Mouse (Mus musculus): ENCODE measurements around the gene Cdk4.
A peak's percentile ranks its signal among the peaks of the same experiment; 100 is the strongest.

Cdk4 gene

DNA sequence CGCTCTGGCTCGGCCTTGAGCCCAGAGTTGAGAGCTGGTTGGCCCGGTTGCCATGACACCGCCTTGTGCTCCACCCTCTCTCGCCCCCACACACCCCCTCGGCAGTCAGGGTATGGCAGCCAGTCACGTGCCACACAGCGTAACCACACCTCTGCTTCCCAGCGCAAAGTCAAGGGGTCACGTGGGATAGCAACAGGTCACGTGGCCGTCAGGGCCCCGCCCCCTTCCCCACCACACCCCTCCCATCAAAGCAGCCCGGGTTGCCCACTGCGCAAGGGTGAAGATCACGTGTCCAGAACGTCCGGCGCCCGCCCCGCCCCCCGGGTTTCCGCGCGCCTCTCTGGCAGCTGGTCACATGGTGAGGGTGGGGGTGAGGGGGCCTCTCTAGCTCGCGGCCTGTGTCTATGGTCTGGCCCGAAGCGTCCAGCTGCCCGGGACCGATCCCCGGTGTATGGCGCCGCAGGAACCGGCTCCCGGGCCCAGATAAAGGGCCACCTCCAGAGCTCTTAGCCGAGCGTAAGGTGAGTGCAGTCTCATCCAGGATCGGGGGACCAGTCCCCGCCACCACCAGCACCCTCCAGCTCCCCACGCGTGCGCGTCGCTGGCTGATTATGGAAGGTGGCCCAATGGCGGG lies at the start of gene Cdk4:
Gene Cdk4 (plus strand): TSS at position 296 of the 634 bp plus-strand sequence.
- peak; percentile 99 for DNase-seq

DNA sequence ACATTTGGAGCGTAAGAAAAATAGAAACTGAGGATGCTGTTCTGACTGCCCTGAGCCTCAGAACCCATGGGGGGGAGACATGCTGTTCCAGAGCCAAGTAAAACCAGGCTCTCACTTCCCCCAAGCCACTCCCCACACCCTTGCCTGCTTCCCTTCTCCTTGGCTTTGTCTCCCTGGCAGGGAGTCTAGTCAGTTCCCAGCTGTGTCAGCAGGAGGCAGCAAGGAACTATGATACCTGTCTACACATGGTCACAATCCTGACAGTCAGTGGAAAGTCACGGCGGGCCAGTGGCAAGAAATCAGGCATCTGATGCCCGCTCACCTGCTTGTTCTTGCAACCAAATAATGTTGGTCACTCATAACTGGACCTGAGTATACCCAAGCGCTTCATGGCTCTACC lies 46.8 kb upstream of the Cdk4 start:
- peak; percentile 60 for DNase-seq

DNA sequence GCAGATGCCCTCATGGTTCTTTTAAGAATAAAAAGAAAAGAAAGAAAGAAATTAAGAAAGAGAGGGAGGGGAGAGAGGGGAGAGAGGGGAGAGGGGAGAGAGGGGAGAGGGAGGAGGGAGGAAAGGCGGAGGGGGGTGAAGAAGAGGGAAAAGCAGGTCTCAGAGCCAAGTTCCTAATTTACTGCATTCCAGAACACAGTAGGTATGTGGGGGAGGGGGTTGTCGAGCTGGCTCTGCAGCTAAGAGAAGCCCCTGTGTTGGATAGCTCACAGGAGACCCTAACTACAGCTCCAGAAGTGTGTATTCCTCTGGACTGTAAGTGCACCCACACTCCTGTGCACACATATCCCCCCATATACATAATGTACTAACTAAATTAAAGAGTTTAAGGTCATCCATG lies 46.3 kb upstream of the Cdk4 start:
- no peak for DNase-seq

DNA sequence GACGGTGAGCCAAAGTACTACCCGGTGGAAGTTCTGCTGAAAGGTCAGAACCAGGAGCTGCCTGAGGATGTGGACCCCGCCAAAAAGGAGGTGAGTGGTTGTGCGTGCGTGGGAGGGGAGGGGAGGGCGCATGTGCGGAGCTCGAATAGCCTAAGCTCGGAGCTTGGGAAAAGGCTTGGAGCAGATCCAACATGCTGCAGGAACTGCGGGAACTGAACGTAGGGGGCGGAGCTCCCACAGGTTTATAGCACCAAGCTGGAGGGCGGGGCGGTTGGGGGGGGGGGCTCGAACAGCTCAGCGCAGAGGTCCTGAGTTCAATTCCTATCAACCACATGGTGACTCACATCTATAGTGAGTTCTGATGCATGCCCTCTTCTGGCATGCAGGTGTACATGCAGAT lies 44.9 kb upstream of the Cdk4 start:
- no peak for DNase-seq

DNA sequence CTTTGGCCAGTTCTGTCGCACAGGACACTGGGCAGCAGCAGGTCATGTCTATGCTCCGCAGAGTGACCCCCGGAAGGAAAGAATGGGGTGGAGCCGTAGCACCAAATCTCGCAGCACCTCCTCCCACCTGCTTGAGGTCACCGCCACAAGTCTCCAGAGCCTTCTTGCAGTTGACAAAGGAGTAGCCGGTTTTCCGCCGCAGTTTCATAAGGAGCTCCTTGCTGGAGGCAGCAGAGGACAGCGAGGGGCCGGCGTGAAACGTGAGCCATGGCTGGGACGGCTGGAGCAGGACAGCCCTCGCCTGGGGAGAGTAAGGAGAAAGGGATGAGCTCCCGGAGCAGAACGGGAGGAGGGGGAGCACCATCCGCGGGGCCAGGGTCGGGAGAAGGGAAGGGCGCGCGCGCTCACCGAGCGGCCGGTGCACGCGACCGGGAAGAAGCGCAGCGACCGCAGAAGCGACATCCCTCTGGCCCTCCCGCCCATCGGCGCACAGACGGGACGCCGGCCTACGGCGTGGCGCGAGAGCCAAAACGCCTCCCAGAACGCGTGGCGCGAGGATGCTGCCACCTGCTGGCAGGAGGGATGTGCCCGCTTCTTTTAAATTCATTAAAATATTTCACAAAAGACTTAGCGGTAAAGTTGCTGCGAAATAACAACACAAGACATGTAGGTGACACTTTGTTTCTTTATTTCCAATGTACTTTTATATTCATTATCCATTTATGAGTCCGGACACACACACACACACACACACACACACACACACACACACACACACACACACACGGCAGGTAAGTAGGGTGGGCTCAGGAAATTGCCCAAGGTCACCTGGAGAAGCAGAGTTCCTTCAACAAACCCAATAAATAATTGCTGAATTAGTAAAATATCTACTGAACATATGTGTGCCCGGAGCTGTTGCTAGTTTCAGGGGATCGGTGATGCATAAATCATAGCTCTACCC lies 32.7 kb upstream of the Cdk4 start, which contains the start of gene Tsfm:
Gene Tsfm (minus strand): TSS at position 505 of the 961 bp plus-strand sequence.
- DNase-seq: peak; percentile 93

DNA sequence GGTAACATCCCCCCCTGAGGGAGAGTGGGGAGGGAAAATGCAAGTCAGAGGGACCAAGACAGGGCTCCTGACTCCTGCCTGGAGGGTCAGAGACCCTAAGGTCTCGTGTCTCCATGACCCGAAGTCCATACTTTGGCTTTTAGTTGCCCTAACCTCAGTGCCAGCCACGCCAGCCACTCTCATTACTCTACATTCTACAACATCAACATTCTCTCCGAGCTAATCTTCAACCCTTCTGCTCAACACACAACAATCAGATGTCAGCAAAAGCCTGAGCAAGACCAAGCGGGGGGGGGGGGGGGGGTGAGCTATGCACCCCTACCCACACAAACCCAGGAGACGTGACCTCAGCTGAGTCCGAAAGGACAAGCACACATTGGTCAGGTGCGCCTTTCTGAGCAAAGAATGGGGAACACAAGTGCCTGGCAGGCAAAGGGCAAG lies 30.0 kb upstream of the Cdk4 start:
- DNase-seq: peak; percentile 62

DNA sequence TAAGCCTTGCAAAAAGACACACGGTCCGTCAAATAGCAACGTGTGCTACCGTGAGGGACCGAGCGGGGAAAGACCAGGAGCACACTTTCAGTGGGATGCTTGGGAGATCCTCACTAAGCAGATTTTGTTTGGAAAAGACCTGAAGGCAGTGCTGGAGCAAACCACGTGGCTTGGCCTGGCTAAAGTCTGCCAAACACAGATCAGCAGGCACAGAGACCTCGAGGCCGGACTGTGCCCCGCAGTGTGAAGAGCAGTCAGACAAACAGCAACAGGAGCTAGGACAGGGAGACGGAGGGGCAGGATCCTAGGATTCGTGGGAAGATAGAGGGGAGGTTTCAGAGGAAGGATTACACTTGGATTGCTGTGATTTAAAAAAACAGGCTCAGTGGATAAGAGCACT lies 27.1 kb upstream of the Cdk4 start:
- DNase-seq: peak; percentile 72

DNA sequence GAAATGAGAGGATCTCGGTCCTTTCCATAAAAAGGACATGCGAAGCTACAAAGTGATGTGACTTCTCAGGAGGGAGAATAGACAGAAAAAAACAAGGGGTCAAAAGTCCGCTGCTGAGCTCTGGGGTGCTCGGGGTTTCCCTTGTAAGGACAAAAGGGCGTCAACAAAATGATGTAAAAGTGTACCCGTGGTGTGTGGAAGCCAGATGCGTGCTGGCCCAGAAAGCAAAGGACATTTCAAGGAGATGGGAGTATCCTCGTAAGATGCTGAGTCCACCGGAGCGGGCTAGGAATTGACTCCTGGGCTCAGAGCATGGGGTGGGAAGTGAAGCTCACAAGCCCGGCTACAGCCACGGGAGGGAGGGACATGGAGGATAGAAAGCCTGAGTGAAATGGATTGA lies 25.7 kb upstream of the Cdk4 start:
- peak; percentile 43 for DNase-seq

DNA sequence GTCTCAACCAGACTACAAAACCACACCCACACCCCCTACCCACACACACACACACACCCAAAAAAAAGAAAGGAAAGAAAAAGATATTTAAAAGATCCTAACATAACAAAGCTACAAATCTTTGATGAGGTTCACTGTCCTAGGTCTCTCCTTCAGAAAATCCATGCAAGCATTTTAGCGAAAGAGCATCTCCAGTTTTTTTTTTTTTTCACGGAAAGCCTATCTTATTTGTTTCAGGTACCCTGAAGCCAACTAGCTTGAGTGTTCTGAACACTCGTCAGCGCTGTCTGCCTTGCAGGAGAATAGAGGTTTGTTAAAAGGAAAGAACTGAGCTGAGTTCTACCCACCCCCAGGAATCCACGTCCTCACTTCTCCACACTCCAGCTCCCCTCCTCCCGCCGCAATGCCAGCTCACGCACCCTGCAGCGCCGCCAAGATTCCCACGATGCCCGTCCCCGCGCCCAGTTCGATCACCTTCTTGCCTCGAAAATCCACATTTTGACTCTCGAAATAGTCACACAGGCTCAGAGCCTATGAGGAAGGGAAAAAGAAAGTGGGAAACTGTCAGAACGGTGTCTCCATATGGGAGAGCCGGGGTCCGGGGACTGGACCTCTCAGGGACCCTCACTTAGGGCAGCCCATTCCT lies 22.6 kb upstream of the Cdk4 start:
- peak; percentile 39 for DNase-seq

DNA sequence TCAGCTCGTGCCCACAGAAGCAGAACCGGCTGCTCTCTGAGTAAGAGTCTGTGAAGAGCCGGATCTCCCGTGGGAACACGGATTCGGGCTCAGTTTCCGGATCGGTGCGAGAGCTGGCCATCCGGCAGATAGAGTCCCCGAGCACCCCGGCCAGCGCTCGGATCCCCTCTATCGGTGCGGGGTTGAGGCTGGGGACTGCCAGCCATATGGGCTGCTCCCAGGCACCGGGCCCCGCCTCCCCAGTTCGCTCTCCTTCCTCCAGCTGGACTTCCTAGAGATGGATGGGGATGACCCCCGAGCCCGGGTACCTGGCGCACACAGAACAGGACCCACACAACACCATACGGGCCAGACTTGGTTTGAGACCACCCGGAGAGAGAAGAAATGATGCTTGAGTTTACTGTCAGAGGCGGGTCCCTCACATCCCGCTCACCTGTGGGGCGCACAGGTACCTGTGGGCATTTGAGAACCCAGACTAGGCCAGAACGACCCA lies 22.0 kb upstream of the Cdk4 start, which contains the start of the genes Mettl1 and Eef1akmt3:
Gene Mettl1 (plus strand): TSS at position 141 of the 493 bp plus-strand sequence.
Gene Eef1akmt3 (minus strand): TSS at position 240 of the 493 bp plus-strand sequence.
- DNase-seq: no peak

DNA sequence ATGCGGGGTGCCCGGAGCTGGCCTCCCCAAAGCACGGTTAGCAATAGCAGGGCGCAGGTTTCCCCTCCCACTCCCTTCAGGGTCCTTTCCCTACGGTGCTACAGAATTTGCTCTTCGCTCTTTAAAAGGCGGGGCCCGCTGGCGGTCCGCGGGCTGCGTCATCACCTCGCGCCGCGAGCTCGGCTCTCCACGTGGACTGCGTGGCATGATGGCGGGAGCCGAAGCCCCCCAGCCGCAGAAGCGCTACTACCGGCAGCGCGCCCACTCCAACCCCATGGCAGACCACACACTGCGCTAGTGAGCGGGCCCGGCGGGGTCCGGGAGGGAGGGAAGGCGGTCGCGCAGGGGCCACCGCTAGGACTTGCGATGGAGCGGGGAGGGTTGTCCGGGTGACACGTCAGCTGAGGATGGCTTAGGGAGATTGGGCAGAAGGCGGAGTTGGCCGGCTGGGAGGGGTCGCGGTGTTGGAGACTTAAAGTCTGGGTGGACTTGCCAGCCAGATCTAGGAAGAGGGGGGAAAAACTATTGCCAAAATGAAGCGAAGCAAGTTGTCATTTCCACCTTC lies 21.5 kb upstream of the Cdk4 start:
- DNase-seq: peak; percentile 94

DNA sequence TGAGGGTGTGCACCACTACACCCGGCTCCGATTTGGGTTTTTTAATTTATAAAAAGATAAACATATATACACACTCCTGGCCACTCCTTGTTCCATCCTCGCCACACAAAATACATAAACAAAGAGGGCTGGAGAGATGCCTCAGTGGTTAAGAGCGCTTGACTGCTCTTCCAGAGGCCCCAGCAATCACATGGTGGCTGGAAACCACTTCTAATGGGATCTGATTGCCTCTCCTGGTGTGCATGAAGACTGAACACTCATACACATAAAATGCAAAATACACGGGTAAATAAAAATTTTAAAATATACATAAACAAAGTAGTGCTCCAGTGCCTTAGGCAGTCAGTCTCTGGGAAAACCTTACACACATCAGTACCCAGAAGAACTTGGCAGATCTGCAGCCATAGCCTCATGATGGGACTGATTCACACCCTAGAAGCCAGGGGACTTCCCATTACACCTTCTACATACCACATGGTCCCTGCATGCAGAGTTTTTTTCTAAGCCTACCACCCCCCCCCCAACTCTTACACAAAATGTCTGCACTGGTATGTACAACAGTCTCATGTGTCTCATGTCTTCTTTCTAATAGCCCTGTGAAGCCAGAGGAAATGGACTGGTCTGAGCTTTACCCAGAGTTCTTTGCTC lies 20.7 kb upstream of the Cdk4 start:
- DNase-seq: no peak

DNA sequence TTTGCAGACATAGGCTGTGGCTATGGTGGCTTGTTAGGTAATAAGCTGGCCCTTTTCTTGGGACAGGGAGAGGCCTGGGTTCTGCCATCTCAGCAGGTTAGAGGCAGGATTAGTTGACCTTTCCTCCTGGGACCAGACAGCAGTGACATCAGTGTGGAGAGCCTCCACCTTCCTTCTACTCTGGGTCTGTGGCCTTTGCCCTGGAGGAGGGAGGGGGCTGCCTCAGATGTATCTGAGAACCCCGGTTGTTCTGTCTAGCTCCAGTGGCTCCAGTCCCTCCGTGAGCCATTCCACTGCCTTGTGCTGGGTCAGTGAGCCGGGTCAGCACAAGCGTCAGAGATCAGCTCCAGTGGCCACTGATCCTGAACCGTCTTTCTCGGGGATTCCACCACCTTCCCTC lies 20.1 kb upstream of the Cdk4 start:
- DNase-seq: peak; percentile 75

DNA sequence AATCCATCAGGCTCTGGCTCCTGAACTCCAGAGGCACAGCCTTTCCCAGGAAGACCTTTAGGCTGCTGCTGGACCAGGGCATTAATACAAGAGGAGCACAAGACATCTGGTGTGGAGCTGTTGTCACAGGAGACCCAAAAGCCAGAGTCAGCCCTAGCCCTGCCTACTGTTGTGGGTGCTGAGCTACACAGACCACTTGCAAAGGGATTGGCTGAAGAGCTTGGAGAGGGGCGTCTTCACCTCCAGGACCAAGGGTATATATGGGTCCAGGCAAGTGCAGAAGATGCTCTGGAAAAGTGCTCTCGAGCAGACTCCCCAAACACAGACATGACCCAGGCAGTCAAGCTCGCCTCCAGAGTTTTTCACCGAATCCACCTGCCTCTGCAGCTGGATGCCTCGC lies 15.4 kb upstream of the Cdk4 start, which contains the start of gene Cyp27b1:
Gene Cyp27b1 (plus strand): TSS at position 297 of the 400 bp plus-strand sequence.
- no peak for DNase-seq

DNA sequence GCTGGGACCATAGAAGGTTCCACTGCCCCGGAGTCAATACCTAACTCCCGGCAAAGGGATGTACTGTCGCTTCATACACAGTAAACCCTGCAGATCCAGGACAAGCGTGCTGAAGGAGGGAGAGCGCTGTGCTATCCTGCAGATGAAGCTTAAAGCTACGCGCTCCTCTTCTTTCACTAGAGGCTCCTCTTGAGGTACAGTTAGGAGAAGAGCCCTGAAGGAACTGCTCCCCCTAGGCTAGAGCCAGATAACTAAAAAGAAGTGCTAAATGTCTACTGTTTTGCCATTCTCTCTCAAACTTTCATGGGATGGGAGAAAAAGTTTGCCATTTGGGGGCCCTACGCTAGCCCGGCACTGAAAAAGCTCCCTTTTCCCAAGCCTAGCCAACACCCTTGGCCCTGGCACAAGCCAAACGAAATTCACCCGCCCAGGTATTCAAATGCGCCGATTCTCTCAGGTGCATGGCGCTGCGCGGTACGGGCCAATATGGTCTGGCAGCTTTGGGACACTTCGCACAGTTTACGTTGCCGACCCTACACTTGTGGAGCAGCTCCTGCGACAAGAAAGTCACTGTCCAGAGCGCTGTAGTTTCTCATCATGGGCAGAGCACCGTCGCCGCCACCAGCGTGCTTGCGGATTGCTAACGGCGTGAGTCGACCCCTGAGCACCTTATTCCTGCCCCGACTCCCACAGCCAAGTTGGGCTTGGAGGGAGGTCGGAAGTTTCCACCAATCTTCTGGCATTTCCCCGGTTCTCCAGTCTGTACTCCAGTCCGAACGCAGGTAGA lies 14.5 kb upstream of the Cdk4 start:
- DNase-seq: peak; percentile 58

DNA sequence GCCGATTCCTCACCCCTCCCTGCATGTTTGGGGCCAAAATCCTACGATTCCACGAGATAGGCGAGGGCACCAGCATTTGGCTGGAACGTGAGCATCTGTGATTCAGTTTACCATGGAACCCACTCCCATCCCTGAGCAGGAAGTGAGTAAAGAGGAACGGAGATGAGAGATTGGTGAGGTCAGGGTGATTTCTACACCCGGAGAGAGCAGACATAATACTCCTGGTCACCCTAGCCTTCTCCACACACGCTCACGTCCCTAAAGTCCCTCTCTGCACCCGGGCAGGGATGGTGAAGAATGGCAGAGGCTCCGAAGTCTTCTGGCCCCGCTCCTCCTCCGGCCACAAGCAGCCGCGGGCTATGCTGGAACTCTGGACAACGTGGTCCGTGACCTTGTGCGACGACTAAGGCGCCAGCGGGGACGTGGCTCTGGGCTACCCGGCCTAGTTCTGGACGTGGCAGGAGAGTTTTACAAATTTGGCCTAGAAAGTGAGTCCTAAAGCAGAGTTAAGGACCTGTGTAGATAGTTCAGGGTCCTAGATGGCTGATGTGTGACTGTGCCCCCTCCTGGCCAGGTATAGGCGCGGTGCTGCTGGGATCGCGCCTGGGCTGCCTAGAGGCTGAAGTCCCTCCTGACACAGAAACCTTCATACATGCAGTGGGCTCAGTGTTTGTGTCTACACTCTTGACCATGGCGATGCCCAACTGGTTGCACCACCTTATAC lies 13.8 kb upstream of the Cdk4 start:
- DNase-seq: peak; percentile 57

DNA sequence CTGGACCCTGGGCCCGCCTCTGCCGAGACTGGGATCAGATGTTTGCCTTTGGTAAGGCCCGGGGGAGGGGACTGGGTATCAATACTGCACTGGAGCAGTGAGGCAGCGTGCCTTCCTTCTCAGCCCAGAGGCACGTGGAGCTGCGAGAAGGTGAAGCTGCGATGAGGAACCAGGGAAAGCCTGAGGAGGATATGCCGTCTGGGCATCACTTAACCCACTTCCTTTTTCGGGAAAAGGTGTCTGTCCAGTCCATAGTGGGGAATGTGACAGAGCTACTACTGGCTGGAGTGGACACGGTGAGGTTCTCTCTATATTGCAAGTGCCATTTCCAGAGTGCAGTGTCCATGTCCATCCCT lies 13.2 kb upstream of the Cdk4 start:
- no peak for DNase-seq

DNA sequence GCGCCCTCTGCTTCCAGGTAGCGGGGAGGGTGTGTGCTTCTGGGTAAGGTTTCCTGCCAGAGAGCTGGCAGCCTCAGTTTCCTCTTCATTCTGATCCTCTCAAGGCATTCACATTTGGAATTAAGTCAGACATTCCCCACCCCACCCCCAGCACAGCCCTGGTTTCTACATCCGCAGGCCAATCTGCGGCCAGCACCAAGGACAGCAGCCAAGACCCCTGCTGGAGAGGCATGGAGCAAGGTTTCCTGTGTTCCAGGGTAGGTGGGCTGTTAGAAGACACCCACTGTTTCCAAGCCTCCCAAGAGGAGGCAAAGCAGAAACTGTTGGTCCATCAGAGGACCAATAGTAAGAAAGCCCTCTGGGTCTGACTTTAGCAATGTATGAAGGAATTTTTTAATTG lies 8.7 kb upstream of the Cdk4 start:
- DNase-seq: no peak

DNA sequence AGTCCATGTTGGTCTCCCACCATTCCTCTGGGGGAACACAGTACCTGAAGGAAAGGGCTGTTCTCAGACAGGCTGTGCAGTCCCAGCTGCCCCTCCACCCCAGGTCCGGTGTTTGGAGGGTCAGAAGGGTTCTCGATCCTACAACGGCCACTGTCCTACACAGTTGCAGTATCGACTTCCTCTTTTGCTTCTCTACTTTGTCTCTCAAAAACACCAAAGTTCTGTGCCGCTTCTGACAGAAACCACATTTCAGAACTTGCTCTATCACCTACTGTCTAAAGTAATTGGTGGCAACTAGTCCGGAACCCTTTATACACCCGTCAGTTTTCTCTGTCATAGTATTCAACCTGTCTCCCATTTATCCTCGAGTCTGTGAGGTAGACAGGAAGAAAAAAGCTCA lies 7.9 kb upstream of the Cdk4 start:
- no peak for DNase-seq

DNA sequence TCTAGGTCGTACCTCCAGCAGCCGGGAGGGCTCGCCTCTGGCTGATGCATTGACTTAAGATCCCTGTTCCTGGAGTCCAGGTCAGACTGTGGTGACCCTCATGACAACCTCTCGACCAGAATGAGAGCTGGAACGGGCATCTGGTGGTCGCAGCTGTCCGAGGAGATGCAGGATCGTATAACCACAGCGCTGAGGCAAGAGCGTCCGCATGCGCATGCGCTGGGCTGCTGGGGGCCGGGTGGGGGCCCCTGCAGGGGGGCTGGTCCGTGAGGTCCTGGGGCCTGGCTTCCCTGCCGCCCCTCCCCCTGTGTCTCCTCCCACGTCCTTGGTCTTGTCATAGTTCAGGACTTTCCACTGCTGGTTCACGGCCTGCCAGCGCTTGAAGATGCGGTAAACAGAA lies 6.8 kb upstream of the Cdk4 start:
- DNase-seq: no peak

DNA sequence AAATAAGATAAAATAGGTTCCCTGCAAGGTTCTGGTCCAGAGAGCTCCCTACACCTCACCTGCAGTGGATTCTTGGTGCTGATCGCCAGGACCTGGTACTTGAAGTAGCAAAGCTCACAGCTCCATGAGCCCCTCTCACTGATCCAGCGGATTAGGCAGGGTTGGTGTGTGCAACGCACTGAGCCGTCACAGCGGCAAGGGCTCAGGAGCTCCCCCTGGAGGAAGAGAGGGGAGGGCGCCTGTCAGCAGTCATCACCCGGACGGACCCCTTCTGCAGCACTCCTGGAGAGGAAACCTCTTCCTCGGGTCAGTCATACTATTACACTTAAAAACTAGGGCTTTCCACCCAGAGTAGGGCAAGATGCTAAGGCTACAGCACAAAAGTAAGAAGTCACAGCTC lies 5.2 kb upstream of the Cdk4 start:
- DNase-seq: peak; percentile 80
